ENCODE assay signal across 8 mouse cellular contexts in genomic region chr17:23644613-23645495, GRCm38 (mm10). TPM values are rescaled to one million over a fixed set of nuclear protein-coding genes. Genes with fewer than 3 reads are reported as not detected.
DNase-seq lines count a peak whose midpoint lies in the region; ATAC-seq lines count a peak whose summit lies in the region.

Gene Mmp25 (minus strand): TSS chr17:23645277.

- peak within 1 kb of the TSS; percentile 95 for H3K4me2 ChIP-seq in heart, embryonic 13.5 days
- peak within 1 kb of the TSS; percentile 65 for H3K4me2 ChIP-seq in hindbrain, embryonic 12.5 days (replicated peaks)

- H3K4me3 ChIP-seq in heart, embryonic 13.5 days: peak within 1 kb of the TSS; percentile 60
- peak within 1 kb of the TSS; percentile 37 for H3K4me3 ChIP-seq in hindbrain, embryonic 12.5 days
- peak within 1 kb of the TSS; percentile 89 for H3K4me3 ChIP-seq in megakaryocyte, embryonic 14.5 days (replicated peaks)

- DNase-seq in heart, adult 8-10 months (ENCODE audit: low spot score): no peak
- no peak for DNase-seq in right cerebral cortex, postnatal 14 days
- DNase-seq in thymus, postnatal 36 days: no peak
- DNase-seq in gastrocnemius, adult 18-20 months (ENCODE audit: low spot score): no peak

- H3K36me3 ChIP-seq in heart, embryonic 13.5 days: no peaks in the 10 kb centered on the region
- H3K36me3 ChIP-seq in hindbrain, embryonic 12.5 days: no peaks in the 10 kb centered on the region
- H3K36me3 ChIP-seq in megakaryocyte, embryonic 14.5 days (replicated peaks; ENCODE audit: low read length): no peaks in the 10 kb centered on the region

- H3K9me3 ChIP-seq in heart, embryonic 13.5 days: peaks cover 7% of the 10 kb centered on the region; the same call in 1 of the 2 replicates
- H3K9me3 ChIP-seq in hindbrain, embryonic 12.5 days (replicated peaks): no peaks in the 10 kb centered on the region
- peaks cover 15% of the 10 kb centered on the region for H3K9me3 ChIP-seq in megakaryocyte, embryonic 14.5 days

- ATAC-seq in heart, embryonic 13.5 days (ENCODE audit: extremely low read depth, insufficient number of reproducible peaks, low FRiP score, low TSS enrichment): 0 out of 2 replicates have a peak, but pooled peaks have one; percentile 10
- ATAC-seq in common myeloid progenitor, adult 5-6 weeks (replicated peaks; ENCODE audit: low read depth, poor library complexity, severe bottlenecking): peak; percentile 64
- peak; percentile 56; the same call in 1 of the 2 replicates for ATAC-seq in hindbrain, embryonic 12.5 days (ENCODE audit: low FRiP score)

- H3K27me3 ChIP-seq in heart, embryonic 13.5 days (replicated peaks): peaks cover 43% of the 10 kb centered on the region
- peaks cover 34% of the 10 kb centered on the region for H3K27me3 ChIP-seq in hindbrain, embryonic 12.5 days
- H3K27me3 ChIP-seq in megakaryocyte, embryonic 14.5 days (replicated peaks): peaks cover 51% of the 10 kb centered on the region

- peak within 1 kb of the TSS; percentile 75 for H3K9ac ChIP-seq in heart, embryonic 13.5 days
- H3K9ac ChIP-seq in hindbrain, embryonic 12.5 days: peak within 1 kb of the TSS; percentile 55

- 2% methylated on average over 58 of the region's 58 CpGs for WGBS in heart, embryonic 13.5 days
- under 1% methylated on average over 58 of the region's 58 CpGs for WGBS in hindbrain, embryonic 12.5 days

- peaks cover 16% of the 10 kb centered on the region for H3K4me1 ChIP-seq in heart, embryonic 13.5 days
- peaks cover 12% of the 10 kb centered on the region for H3K4me1 ChIP-seq in hindbrain, embryonic 12.5 days
- H3K4me1 ChIP-seq in megakaryocyte, embryonic 14.5 days: peaks cover 10% of the 10 kb centered on the region

- no peak within 1 kb of the TSS for H3K27ac ChIP-seq in heart, embryonic 13.5 days (replicated peaks)
- no peak within 1 kb of the TSS for H3K27ac ChIP-seq in hindbrain, embryonic 12.5 days

RNA-seq across cellular contexts. Expression of gene Mmp25, which starts in this region (rescaled TPM):
- 0.32 and 0.62 TPM in 2 replicates for polyA plus RNA-seq in heart, embryonic 13.5 days (2015; fragmentation: Nextera tagmentation; extraction: Ambion mirVana)
- total RNA-seq in heart, adult 8-10 months (2022): under 1 TPM in 1 of 4 experiments, not detected in 3; 0.06 TPM
- 0.24 TPM in 1 of 2 replicates, not detected in the other for total RNA-seq in common myeloid progenitor, adult 5-6 weeks (2017)
- polyA plus RNA-seq in hindbrain, embryonic 12.5 days (2016; fragmentation: Nextera tagmentation; extraction: Ambion mirVana): 1.9 and 2.3 TPM in 2 replicates
- not detected in 2 replicates for polyA plus RNA-seq in megakaryocyte, embryonic 14.5 days (2012; ENCODE audit: insufficient read depth, low replicate concordance)
- under 1 TPM in 1 of 2 experiments, not detected in 1; 0.07 TPM for total RNA-seq in gastrocnemius, adult 18-20 months (2021)

Comparison
In these comparisons a context has a peak if more than half of its experiments do, and no peak if none do; other contexts are left out.
1. Peak in ATAC-seq, H3K4me3 ChIP-seq, H3K9ac ChIP-seq and H3K4me2 ChIP-seq in heart, embryonic 13.5 days; RNA of the gene not detected or under 1 TPM.
2. Peak in ATAC-seq in common myeloid progenitor, adult 5-6 weeks; RNA of the gene not detected or under 1 TPM.
3. ATAC-seq: peak in every context shown above with its lines; median percentile 64 in common myeloid progenitor, adult 5-6 weeks; 56 in hindbrain, embryonic 12.5 days; 10 in heart, embryonic 13.5 days.
4. H3K4me3 ChIP-seq: peak in every context shown above with its lines; median percentile 89 in megakaryocyte, embryonic 14.5 days; 60 in heart, embryonic 13.5 days; 37 in hindbrain, embryonic 12.5 days.